Mouse (Mus musculus) heart, embryonic 16.5 days (tissue): Measurements from ENCODE around the gene Snrk. TPM values are rescaled to one million over a fixed set of nuclear protein-coding genes. Genes with fewer than 3 reads are reported as not detected.

Experiments
- ATAC-seq: fragments of 200-750 bp; cut with Nextera tagmentation; replicated peaks from 2 replicates; pipeline ENCODE4 v1.8.0; 2017; ENCODE audit warnings: moderate number of reproducible peaks; ENCODE audit not compliant: insufficient read depth, low FRiP score; ENCODE audit errors: extremely low read depth
- H3K27ac ChIP-seq: fragments of 300-500 bp; sonication (generic); 2 replicates; pipeline ENCODE4 v1.5.1; 2014; ENCODE audit warnings: mild to moderate bottlenecking, low read length, control low read depth, moderate library complexity
- H3K27me3 ChIP-seq: fragments of 300-500 bp; sonication (generic); 2 replicates; pipeline ENCODE4 v1.6.1; 2014; ENCODE audit warnings: low read length, mixed read lengths; ENCODE audit not compliant: control insufficient read depth, insufficient read depth
- H3K36me3 ChIP-seq: fragments of 300-500 bp; sonication (generic); 2 replicates; pipeline ENCODE4 v1.6.1; 2014; ENCODE audit not compliant: control insufficient read depth, insufficient read depth
- H3K4me1 ChIP-seq: fragments of 300-500 bp; sonication (generic); 2 replicates; pipeline ENCODE4 v1.6.1; 2014; ENCODE audit warnings: low read length, mixed read lengths; ENCODE audit not compliant: control insufficient read depth, insufficient read depth
- H3K4me2 ChIP-seq: fragments of 300-500 bp; sonication (generic); 2 replicates; pipeline ENCODE4 v1.6.1; 2014; ENCODE audit warnings: low read depth, mild to moderate bottlenecking, control low read depth, low read length
- H3K4me3 ChIP-seq: fragments of 300-500 bp; sonication (generic); 2 replicates; pipeline ENCODE4 v1.5.1; 2014; ENCODE audit warnings: mild to moderate bottlenecking, control low read depth, low read length
- H3K9ac ChIP-seq: fragments of 300-500 bp; sonication (generic); 2 replicates; pipeline ENCODE4 v1.6.1; 2014; ENCODE audit warnings: low read length, control low read depth
- H3K9me3 ChIP-seq: fragments of 300-500 bp; sonication (generic); replicated peaks from 2 replicates; pipeline ENCODE4 v1.6.1; 2016; ENCODE audit warnings: low read length; ENCODE audit not compliant: control insufficient read depth
- WGBS: fragments of 180-500 bp; shearing (Covaris S2); extraction: QIAGEN DNeasy Blood & Tissue Kit; methylation state at CpG from one replicate; pipeline ENCODE4 v1.1.7; 2014; 5-methylcytosine and 5-hydroxymethylcytosine counted together
- polyA plus RNA-seq: library from polyadenylated mRNA; unstranded; fragments of >200 nt; fragmentation: Nextera tagmentation; extraction: Ambion mirVana; gene quantifications from 2 replicates; pipeline ENCODE4 v1.2.1, GENCODE M21; 2015

Snrk gene
- polyA plus RNA-seq, 1 experiment from 2014 or later = 61.7 TPM

DNA sequence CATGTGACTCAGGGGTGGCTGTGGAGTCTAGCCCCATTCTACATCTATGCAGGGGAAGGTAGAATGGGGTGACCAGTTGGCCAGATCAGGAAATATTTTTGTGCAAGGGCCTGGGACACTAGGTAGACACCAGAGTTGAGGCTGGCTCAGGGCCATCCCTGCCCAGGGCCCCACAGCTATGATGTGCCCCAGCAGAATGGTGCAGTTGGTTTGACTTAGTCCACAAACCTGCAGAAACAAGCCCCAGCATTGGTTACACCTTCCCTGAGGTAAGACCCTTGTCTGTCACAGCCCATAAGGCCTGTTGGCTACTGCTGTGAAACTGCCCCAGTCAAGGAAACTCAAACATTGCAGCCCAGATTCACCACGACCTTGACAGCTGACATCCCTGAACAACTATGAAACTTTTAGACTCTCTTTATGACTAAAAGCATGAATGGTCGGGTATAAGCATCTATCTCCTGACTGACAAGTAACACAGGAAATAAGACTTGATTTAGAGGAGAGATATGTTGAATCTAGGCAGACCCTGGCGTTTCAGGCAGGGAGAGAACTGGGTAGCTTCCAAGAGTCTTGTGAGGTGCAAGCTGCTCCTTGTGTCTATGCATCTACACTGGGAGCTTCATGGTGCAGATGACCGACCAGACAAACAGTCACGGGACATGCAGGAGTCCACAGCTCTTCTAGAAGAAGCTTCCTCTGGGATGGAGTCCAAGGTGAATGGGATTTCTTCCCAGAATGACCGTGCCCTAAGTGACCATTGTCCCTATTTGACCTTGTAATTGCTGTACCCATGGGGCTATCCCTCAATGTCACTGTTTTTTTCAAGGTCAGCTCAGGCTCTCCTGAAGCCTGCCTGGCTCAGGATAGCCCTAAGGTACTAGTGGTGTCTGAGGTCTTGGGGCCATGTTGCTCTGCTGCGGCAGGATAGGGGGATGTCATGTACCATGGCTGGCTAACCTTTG is 60.5 kb downstream of the Snrk start:
- peak overlapping the region; percentile 57 for H3K27ac ChIP-seq
- H3K4me1 ChIP-seq = peaks cover 28% of the 10 kb centered on the region
- H3K36me3 ChIP-seq = no peaks in the 10 kb centered on the region
- no peaks in the 10 kb centered on the region for H3K9me3 ChIP-seq
- no peak overlapping the region for H3K4me2 ChIP-seq
- no peak overlapping the region for H3K4me3 ChIP-seq
- H3K27me3 ChIP-seq = no peaks in the 10 kb centered on the region
- 71% methylated on average over 7 of the region's 7 CpGs for WGBS
- no peak overlapping the region for H3K9ac ChIP-seq
- no peak for ATAC-seq

DNA sequence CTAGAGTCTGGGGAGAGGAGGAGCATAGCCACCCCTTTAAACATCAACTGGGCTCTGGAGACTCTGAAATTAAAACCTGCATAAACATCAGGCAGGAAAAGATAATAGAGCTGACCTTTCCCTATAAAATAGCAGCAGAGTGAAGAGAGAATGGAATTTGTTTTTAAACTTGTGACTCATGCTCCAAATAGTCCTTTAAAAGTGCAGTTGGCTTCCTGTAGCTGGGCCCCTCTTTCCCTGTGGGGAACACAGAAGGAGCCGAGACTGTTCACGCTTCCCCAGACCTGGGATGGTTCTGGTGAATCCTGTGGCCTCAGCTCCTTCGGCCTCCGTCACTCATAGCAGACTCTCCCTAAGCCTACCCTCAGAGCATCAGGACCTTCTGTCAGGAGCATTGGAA is 61.4 kb downstream of the Snrk start:
- peak overlapping the region; percentile 57 for H3K27ac ChIP-seq
- H3K9ac ChIP-seq = no peak overlapping the region
- no peaks in the 10 kb centered on the region for H3K27me3 ChIP-seq
- peaks cover 24% of the 10 kb centered on the region for H3K4me1 ChIP-seq
- ATAC-seq = peak; percentile 28; the same call in 1 of the 2 replicates
- H3K4me2 ChIP-seq = no peak overlapping the region
- H3K9me3 ChIP-seq = no peaks in the 10 kb centered on the region
- 46% methylated on average over 4 of the region's 4 CpGs for WGBS
- no peak overlapping the region for H3K4me3 ChIP-seq
- H3K36me3 ChIP-seq = no peaks in the 10 kb centered on the region

DNA sequence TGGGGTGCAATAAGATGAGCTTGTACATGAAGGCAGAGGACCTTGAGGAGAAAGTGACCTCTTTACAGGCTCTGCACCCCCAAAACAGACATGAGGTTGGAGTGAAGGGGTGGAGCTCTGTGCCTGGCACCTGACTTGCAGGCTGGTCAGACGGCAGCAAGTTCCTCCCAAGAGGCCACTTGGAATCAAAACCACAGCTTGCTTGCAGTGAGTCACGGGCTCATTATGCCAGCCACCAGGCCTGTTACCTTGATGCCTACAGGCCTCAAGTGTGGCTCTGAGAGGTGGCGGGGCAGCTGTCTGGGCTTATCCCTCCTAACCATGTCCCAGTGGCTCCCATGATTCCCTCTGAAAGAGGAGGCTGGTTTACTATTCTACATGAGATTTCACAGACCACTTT is 63.0 kb downstream of the Snrk start:
- H3K9ac ChIP-seq = no peak overlapping the region
- no peaks in the 10 kb centered on the region for H3K27me3 ChIP-seq
- H3K27ac ChIP-seq = no peak overlapping the region
- H3K4me3 ChIP-seq = no peak overlapping the region
- H3K9me3 ChIP-seq = no peaks in the 10 kb centered on the region
- WGBS = 77% methylated on average over 3 of the region's 3 CpGs
- H3K36me3 ChIP-seq = no peaks in the 10 kb centered on the region
- no peak for ATAC-seq
- H3K4me1 ChIP-seq = peaks cover 19% of the 10 kb centered on the region
- no peak overlapping the region for H3K4me2 ChIP-seq

DNA sequence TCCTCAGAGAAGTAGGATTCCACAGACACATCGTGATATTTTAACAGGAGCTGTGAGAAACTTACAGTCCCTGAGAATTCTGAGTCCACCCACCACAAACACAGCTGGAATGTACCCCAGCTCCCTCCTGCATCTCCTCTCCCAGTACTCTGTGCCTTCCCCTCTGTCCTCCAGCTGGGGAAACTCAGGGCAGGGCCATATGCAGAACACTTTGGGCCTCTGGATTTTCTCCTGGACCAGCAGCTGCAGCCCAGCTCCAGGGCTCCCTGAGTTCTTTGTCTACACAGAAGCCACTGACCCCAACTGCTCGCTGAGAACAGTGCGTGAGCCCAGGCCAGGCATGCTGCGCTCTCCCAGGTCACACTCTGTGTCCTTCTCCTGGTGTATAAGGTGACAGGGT is 66.0 kb downstream of the Snrk start:
- 82% methylated on average over 4 of the region's 4 CpGs for WGBS
- Histone ChIP-seq H3K9ac (no peak overlapping the region), H3K4me2 (no peak overlapping the region), H3K36me3 (no peaks in the 10 kb centered on the region), H3K4me3 (no peak overlapping the region), H3K27ac (no peak overlapping the region), H3K4me1 (peaks cover 35% of the 10 kb centered on the region), H3K9me3 (no peaks in the 10 kb centered on the region), H3K27me3 (no peaks in the 10 kb centered on the region)
- ATAC-seq = no peak

DNA sequence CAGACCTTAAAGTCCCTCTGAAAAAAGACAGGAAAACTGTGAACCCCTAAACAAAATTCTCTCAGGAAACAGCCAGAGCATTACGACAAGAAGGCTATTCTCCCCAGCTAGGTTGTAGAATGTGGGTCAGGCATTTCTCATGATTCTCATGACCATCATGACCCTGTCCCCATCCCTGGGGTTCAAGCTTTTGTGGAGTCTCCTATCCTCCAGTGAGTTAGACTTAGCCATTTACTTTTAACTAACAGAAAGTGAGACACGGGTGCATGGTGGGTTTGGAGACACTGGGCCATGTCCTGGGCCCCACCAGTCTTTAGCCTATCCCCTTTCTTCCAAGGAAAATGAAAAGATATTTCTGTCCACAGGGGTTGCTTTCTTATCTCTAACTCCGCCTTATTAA is 67.3 kb downstream of the Snrk start:
- Histone ChIP-seq H3K9me3 (no peaks in the 10 kb centered on the region), H3K4me3 (no peak overlapping the region), H3K27ac (no peak overlapping the region), H3K9ac (no peak overlapping the region), H3K4me2 (no peak overlapping the region), H3K27me3 (no peaks in the 10 kb centered on the region), H3K36me3 (no peaks in the 10 kb centered on the region), H3K4me1 (peaks cover 36% of the 10 kb centered on the region)
- ATAC-seq = no peak
- WGBS = 79% methylated on average over 3 of the region's 3 CpGs

DNA sequence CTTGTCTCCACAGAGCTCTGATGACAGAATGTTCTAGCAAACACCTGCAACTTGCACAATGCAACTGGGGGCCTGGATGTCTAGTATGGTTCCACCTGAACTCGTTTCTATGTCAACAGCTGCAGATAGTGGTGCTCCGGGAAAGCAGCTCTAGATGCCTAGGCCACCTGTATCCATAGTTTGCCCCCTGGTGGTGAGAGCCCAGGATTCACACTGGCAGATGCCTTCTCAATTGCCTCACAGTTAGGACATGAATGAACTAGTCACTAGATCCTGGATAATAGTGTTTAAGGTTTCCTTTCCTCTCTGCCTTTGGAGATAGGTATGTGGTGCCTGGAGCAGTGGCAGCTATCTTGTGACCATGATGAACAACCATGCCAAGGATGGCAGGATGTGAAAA is 68.0 kb downstream of the Snrk start:
- Histone ChIP-seq H3K36me3 (no peaks in the 10 kb centered on the region), H3K27me3 (no peaks in the 10 kb centered on the region), H3K4me2 (no peak overlapping the region), H3K9ac (no peak overlapping the region), H3K9me3 (no peaks in the 10 kb centered on the region), H3K4me3 (no peak overlapping the region), H3K27ac (no peak overlapping the region; the same call in 1 of the 2 replicates), H3K4me1 (peaks cover 39% of the 10 kb centered on the region)
- ATAC-seq = no peak; the same call in 1 of the 2 replicates
- 15% methylated on average over 2 of the region's 2 CpGs for WGBS

DNA sequence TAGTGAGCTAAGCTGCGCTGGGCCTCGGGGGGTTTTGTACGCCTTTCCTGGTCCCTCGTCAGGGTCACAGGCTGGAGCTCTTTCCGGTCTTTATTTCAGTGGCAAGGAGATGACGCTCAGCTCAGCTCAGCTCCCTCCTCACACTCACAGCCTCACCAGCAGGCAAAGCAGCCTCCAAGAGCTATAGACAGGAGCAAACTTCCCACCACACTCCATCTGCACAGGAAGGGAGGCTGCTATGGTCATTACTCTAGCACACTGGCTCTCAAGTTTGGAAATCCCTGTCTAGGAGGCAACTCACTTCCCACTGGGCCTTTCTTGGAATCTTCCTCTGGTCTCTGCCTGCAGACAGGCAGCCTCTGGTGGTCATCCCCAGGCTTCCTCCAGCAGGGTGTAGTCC is 68.9 kb downstream of the Snrk start:
- Histone ChIP-seq H3K27me3 (no peaks in the 10 kb centered on the region), H3K4me2 (no peak overlapping the region), H3K9ac (no peak overlapping the region), H3K4me3 (no peak overlapping the region), H3K27ac (peak overlapping the region; percentile 85), H3K9me3 (no peaks in the 10 kb centered on the region), H3K4me1 (peaks cover 39% of the 10 kb centered on the region), H3K36me3 (no peaks in the 10 kb centered on the region)
- WGBS = 82% methylated on average over 6 of the region's 6 CpGs
- no peak for ATAC-seq

DNA sequence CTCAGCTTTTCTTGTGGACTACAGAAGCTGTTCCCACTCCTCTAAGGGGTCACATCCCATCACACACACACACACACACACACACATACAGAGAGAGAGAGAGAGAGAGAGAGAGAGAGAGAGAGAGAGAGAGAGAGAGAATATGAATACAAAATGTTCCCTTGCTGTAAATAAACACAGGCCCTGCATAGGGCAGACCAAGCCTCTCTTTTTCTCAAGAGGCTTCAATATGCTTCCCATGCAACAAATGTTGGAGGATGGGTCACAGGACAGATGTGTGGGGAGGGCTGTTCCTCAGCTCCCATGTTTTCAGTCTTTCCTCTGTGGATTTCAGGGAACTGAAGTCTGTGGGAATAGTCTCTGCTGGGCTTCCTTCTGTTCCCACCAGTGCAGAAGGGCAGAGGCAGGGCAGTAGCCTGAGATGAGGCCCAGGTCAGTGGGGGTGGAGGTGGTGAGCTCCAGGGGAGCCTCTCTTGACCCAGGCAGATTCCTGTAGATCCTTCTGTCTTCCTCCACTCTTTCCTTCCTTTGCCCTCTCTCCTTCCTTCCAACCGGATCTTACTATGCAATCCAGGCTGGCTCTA is 69.7 kb downstream of the Snrk start:
- no peak overlapping the region for H3K4me3 ChIP-seq
- H3K36me3 ChIP-seq = no peaks in the 10 kb centered on the region
- WGBS = 42% methylated on average over 1 of the region's 1 CpGs
- peak; percentile 9; the same call in 1 of the 2 replicates for ATAC-seq
- no peaks in the 10 kb centered on the region for H3K27me3 ChIP-seq
- H3K4me1 ChIP-seq = peaks cover 39% of the 10 kb centered on the region
- H3K4me2 ChIP-seq = no peak overlapping the region
- no peaks in the 10 kb centered on the region for H3K9me3 ChIP-seq
- peak overlapping the region; percentile 85 for H3K27ac ChIP-seq
- H3K9ac ChIP-seq = peak overlapping the region; percentile 47; the same call in 1 of the 2 replicates

DNA sequence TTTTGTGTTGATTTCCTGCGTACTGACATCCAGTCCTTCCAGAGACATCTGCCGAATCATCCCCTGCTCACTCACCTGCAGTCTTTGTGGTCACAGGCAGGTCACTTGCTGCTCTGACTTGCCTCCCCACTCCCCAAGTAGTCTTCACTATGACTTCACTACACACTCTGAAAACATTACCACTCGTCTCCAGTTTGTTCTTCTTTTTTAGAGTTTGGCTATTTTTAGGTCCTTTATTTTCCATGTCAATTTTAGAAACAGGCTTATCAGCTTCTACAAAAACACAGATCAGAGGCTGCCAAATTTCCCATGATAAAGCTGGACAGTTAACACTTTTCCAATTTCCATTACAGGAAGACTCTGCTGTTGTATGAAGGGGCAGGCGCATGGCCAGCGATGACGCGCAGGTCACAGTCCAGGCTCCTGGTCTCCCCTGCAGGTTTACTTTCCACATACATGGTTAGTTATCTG is 70.4 kb downstream of the Snrk start:
- WGBS = 30% methylated on average over 7 of the region's 7 CpGs
- no peak overlapping the region for H3K4me3 ChIP-seq
- no peaks in the 10 kb centered on the region for H3K27me3 ChIP-seq
- H3K9ac ChIP-seq = peak overlapping the region; percentile 47; the same call in 1 of the 2 replicates
- no peaks in the 10 kb centered on the region for H3K9me3 ChIP-seq
- H3K36me3 ChIP-seq = no peaks in the 10 kb centered on the region
- H3K27ac ChIP-seq = peak overlapping the region; percentile 85
- ATAC-seq = peak; percentile 37; the same call in 1 of the 2 replicates
- H3K4me1 ChIP-seq = peaks cover 39% of the 10 kb centered on the region
- peak overlapping the region; percentile 38; the same call in 1 of the 2 replicates for H3K4me2 ChIP-seq
